Mouse (Mus musculus) neural tube, embryonic 14.5 days (tissue): ENCODE results near the gene Hist1h4f. TPM values are rescaled to one million over a fixed set of nuclear protein-coding genes. Genes with fewer than 3 reads are reported as not detected.
"Not testable (repeated sequence)": the region's sequence is repeated elsewhere in the genome, so short reads cannot be mapped to it uniquely, and the experiment has no call there.

ENCODE experiments used
- ATAC-seq: fragments of 200-750 bp; cut with Nextera tagmentation; 2 replicates; pipeline ENCODE4 v1.8.0; 2017; ENCODE audit warnings: low read depth, mild to moderate bottlenecking, moderate TSS enrichment, moderate library complexity
- H3K27ac ChIP-seq: fragments of 300-500 bp; sonication (generic); 2 replicates; pipeline ENCODE4 v1.5.1; 2014; ENCODE audit warnings: low read depth, mild to moderate bottlenecking, control low read depth, low read length, moderate library complexity, mixed read lengths
- H3K27me3 ChIP-seq: fragments of 300-500 bp; sonication (generic); 2 replicates; pipeline ENCODE4 v1.6.1; 2014; ENCODE audit warnings: low read length; ENCODE audit not compliant: control insufficient read depth, insufficient read depth
- H3K36me3 ChIP-seq: fragments of 300-500 bp; sonication (generic); 2 replicates; pipeline ENCODE4 v1.6.1; 2014; ENCODE audit warnings: low read length, mixed read lengths; ENCODE audit not compliant: control insufficient read depth, insufficient read depth
- H3K4me1 ChIP-seq: fragments of 300-500 bp; sonication (generic); 2 replicates; pipeline ENCODE4 v1.6.1; 2014; ENCODE audit warnings: low read length; ENCODE audit not compliant: control insufficient read depth, insufficient read depth
- H3K4me2 ChIP-seq: fragments of 300-500 bp; sonication (generic); 2 replicates; pipeline ENCODE4 v1.6.1; 2014; ENCODE audit warnings: mild to moderate bottlenecking, low read depth, low read length, control low read depth
- H3K4me3 ChIP-seq: fragments of 300-500 bp; sonication (generic); 2 replicates; pipeline ENCODE4 v1.5.1; 2014; ENCODE audit warnings: low read depth, low read length, control low read depth, mixed read lengths
- H3K9ac ChIP-seq: fragments of 300-500 bp; sonication (generic); replicated peaks from 2 replicates; pipeline ENCODE4 v1.6.1; 2014; ENCODE audit warnings: low read depth, mild to moderate bottlenecking, control low read depth, low read length, mixed read lengths
- H3K9me3 ChIP-seq: fragments of 300-500 bp; sonication (generic); 2 replicates; pipeline ENCODE4 v1.6.1; 2016; ENCODE audit warnings: low read length; ENCODE audit not compliant: control insufficient read depth
- WGBS: fragments of 180-500 bp; shearing (Covaris S2); extraction: QIAGEN DNeasy Blood & Tissue Kit; methylation state at CpG from one replicate; pipeline ENCODE4 v1.1.7; 2014; 5-methylcytosine and 5-hydroxymethylcytosine counted together
- polyA plus RNA-seq: library from polyadenylated mRNA; unstranded; fragments of >200 nt; fragmentation: Nextera tagmentation; extraction: Ambion mirVana; gene quantifications from 2 replicates; pipeline ENCODE4 v1.2.1, GENCODE M21; 2014

Hist1h4f gene
- polyA plus RNA-seq, 1 experiment from 2014 or later, result not detected

GRCm38 (mm10) chr13:23561531-23561882, 10.1 kb upstream of the Hist1h4f start:
- WGBS, result 0% methylated on average over 2 of the region's 5 CpGs
- ATAC-seq, H3K9ac ChIP-seq, H3K4me1 ChIP-seq, H3K9me3 ChIP-seq, H3K27me3 ChIP-seq, H3K27ac ChIP-seq, H3K36me3 ChIP-seq: not testable (repeated sequence)
- Histone ChIP-seq H3K4me2 (peak overlapping the region; percentile 84), H3K4me3 (peak overlapping the region; percentile 41)

- not testable (repeated sequence) for H3K27ac ChIP-seq, H3K9ac ChIP-seq, H3K36me3 ChIP-seq, H3K4me1 ChIP-seq, H3K4me3 ChIP-seq, H3K4me2 ChIP-seq, H3K9me3 ChIP-seq, H3K27me3 ChIP-seq, ATAC-seq
- WGBS, result 23% methylated on average over 2 of the region's 2 CpGs
Observed at GRCm38 (mm10) chr13:23560699-23561098, 9.3 kb upstream of the Hist1h4f start.

- no peaks in the 10 kb centered on the region; the same call in 1 of the 2 replicates for H3K27me3 ChIP-seq
- no peak overlapping the region for H3K9ac ChIP-seq
- H3K27ac ChIP-seq, result no peak overlapping the region
- no peak overlapping the region for H3K4me3 ChIP-seq
- no peaks in the 10 kb centered on the region for H3K36me3 ChIP-seq
- H3K9me3 ChIP-seq, result no peaks in the 10 kb centered on the region
- H3K4me1 ChIP-seq, result 0 out of 2 replicates have a peak, but pooled peaks cover 3% of the 10 kb centered on the region
- ATAC-seq, result no peak
- WGBS, result 71% methylated on average over 3 of the region's 3 CpGs
- no peak overlapping the region for H3K4me2 ChIP-seq
Observed at GRCm38 (mm10) chr13:23556906-23557305, 5.5 kb upstream of the Hist1h4f start.

- WGBS, result under 1% methylated on average over 18 of the region's 18 CpGs
- peak; percentile 79 for ATAC-seq
Observed at GRCm38 (mm10) chr13:23555839-23556416, 4.5 kb upstream of the Hist1h4f start.

GRCm38 (mm10) chr13:23554925-23555838, 3.7 kb upstream of the Hist1h4f start:
- Histone ChIP-seq H3K4me3 (peak overlapping the region; percentile 43), H3K4me2 (peak overlapping the region; percentile 77), H3K27me3 (no peaks in the 10 kb centered on the region; the same call in 1 of the 2 replicates), H3K9ac (peak overlapping the region; percentile 50), H3K36me3 (no peaks in the 10 kb centered on the region), H3K27ac (peak overlapping the region; percentile 81), H3K4me1 (0 out of 2 replicates have a peak, but pooled peaks cover 3% of the 10 kb centered on the region), H3K9me3 (no peaks in the 10 kb centered on the region)
- ATAC-seq, result peak; percentile 83
- WGBS, result under 1% methylated on average over 54 of the region's 54 CpGs

More at GRCm38 (mm10) chr13:23555839-23556416, 4.5 kb upstream of the Hist1h4f start:
- Histone ChIP-seq H3K27me3 (no peaks in the 10 kb centered on the region; the same call in 1 of the 2 replicates), H3K27ac (peak overlapping the region; percentile 81), H3K9ac (peak overlapping the region; percentile 50), H3K36me3 (no peaks in the 10 kb centered on the region), H3K4me2 (peak overlapping the region; percentile 77), H3K9me3 (no peaks in the 10 kb centered on the region), H3K4me3 (peak overlapping the region; percentile 43), H3K4me1 (0 out of 2 replicates have a peak, but pooled peaks cover 3% of the 10 kb centered on the region)

GRCm38 (mm10) chr13:23554393-23554792, 2.9 kb upstream of the Hist1h4f start:
- Histone ChIP-seq H3K27me3 (no peaks in the 10 kb centered on the region; the same call in 1 of the 2 replicates), H3K36me3 (no peaks in the 10 kb centered on the region), H3K9ac (peak overlapping the region; percentile 50; the same call in 1 of the 2 replicates), H3K27ac (peak overlapping the region; percentile 81; the same call in 1 of the 2 replicates), H3K4me2 (peak overlapping the region; percentile 77), H3K9me3 (no peaks in the 10 kb centered on the region), H3K4me3 (peak overlapping the region; percentile 43), H3K4me1 (0 out of 2 replicates have a peak, but pooled peaks cover 3% of the 10 kb centered on the region)
- ATAC-seq, result no peak
- WGBS, result 20% methylated on average over 9 of the region's 9 CpGs

- Histone ChIP-seq H3K4me2 (peak within 1 kb of the TSS; percentile 77), H3K4me1 (0 out of 2 replicates have a peak, but pooled peaks cover 3% of the 10 kb centered on the region)
Observed at GRCm38 (mm10) chr13:23552962-23553361, 1.5 kb upstream of the Hist1h4f start, which contains the start of gene Hist1h1d. Gene Hist1h1d, plus strand, starts transcription at chr13:23553262.

GRCm38 (mm10) chr13:23551931-23552914, 775 bp upstream of the Hist1h4f start:
- Histone ChIP-seq H3K9ac (no peak overlapping the region), H3K9me3 (no peaks in the 10 kb centered on the region), H3K4me1 (0 out of 2 replicates have a peak, but pooled peaks cover 3% of the 10 kb centered on the region), H3K36me3 (no peaks in the 10 kb centered on the region), H3K4me2 (peak overlapping the region; percentile 52), H3K27me3 (no peaks in the 10 kb centered on the region; the same call in 1 of the 2 replicates), H3K4me3 (peak overlapping the region; percentile 34), H3K27ac (peak overlapping the region; percentile 84; the same call in 1 of the 2 replicates)
- no peak for ATAC-seq
- 60% methylated on average over 8 of the region's 8 CpGs for WGBS

More at GRCm38 (mm10) chr13:23552962-23553361, 1.5 kb upstream of the Hist1h4f start, which contains the start of gene Hist1h1d:
- Histone ChIP-seq H3K4me3 (no peak within 1 kb of the TSS), H3K27ac (no peak within 1 kb of the TSS; the same call in 1 of the 2 replicates), H3K9me3 (no peaks in the 10 kb centered on the region), H3K9ac (no peak within 1 kb of the TSS), H3K27me3 (no peaks in the 10 kb centered on the region; the same call in 1 of the 2 replicates), H3K36me3 (no peaks in the 10 kb centered on the region)
- ATAC-seq, result no peak
